Mouse (Mus musculus): ENCODE measurements around the gene Ndufc1. TPM values are rescaled to one million over a fixed set of nuclear protein-coding genes. Genes with fewer than 3 reads are reported as not detected.
"Not testable (repeated sequence)": the region's sequence is repeated elsewhere in the genome, so short reads cannot be mapped to it uniquely, and the experiment has no call there.

Ndufc1 gene
- total RNA-seq, 2 experiments from 2014 or later: 357 to 360 TPM

DNA sequence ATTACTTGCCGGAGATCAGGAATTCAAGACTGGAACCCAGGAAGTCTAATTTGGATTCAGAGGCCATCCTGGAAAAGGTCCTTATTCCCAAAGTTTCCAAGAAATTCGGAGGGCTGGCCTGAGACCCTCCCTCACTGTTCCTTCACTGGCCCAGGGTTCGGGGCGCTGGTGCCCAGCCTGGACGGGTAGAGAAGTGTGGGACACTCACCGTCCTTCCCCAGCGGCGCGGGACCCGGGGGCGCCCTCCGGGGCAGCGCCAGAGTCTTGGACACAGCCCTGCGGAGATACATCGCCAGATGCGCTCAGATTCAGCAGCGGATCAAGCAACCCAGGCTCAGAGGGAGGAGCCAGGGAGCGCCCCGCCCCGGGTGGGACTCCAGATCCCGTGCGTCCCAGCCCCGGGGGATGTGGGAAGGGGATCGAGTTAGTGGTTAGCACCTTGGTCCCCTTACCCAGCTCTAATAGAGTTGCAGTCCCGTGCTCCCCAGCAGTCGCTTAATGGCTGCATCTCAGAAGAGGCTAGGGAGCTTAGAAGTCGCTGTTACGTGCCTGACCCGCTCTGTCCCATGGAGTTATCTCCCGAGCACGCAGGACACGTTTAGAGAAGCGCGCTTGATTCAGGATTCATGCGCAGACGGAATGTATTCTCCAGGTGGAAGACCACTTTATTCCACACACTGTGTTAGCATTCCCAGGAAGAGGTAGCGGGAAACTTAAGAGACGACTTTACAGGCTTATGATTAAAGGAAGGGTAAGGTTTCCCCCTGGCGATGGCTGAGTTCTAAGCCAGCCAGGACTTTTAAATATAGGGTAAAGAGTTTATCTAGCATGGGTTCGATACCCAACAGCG is 12.3 kb downstream of the Ndufc1 start, which contains the start of gene Mgarp:
TSS of gene Mgarp (minus strand) at position 520 of the 850 bp plus-strand sequence.
- peak in 1 of 2 experiments; percentile 6 for DNase-seq (ENCODE audit: low spot score in 2 of 2)

DNA sequence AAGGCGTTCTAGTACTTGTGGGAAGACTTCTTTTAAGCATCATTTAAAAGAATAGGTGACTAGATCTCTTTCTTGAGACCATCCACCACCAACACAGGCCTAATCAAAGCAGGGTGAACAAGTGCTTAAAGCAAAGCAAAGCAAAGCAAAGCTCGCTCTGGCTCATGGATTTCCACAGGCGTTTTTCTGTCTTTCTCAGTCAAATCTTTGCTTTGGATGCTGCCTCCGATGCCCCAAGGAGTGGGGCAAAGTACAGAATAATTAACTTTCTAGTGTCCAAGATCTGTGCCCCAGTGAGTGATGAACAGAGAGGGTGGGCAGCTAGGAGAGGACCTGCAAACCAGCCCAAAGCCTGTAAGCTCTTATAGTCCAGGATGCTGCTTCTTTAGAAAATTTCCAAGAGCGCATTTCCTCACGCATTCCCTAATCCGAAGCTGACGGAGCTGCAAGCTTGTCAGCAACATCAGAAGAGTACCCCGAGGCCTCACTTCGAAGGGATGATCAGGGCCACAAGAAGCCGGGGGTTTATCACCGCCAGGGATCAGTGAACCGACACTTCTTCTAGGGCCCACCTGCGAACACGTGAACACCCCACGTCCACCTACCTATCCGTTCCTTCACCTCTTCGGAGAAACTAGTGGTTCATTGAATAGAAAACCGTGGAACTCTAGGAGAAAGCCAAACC is 13.2 kb downstream of the Ndufc1 start:
- DNase-seq (ENCODE audit: low spot score in 2 of 2): no peak

DNA sequence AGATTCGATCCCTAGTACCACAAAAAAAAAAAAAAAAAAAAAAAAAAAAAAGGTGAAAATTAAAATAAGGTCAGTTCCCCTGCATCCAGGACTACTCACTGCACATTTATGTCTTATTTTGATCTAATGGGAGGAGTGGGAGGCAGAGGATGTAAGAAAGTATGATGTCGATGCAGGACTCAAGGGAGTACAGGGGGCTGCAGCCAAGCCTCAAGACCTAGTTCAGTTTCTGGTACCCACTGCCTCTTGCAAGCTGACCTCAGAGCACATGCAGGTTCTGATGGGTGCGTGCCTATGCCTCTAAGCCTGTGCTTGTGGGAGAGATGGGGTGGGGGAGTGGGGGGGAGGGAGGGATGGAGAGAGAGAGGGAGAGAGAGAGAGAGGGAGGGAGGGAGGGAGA is 13.9 kb downstream of the Ndufc1 start:
- DNase-seq (ENCODE audit: low spot score in 2 of 2): no peak

DNA sequence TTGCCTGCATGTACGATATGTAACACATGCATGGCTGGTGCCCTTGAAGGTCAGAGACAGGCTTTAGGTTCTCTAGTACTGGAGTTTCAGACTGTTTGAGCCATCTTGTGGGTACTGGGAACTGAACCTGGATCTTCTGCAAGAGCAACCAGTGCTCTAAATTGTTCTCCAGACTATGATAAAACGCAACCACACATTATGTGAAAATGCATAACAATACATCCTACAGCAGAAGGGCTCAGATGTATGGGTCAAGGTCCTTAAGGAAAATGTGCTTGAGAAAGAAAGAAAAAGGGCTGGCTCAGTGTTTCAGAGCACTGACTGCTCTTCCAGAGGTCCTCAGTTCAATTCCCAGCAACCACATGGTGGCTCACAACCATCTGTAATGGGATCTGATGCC is 15.1 kb downstream of the Ndufc1 start:
- no peak for DNase-seq (ENCODE audit: low spot score in 2 of 2)

GRCm38 (mm10) chr3:51393018-51393417 is 15.8 kb downstream of the Ndufc1 start:
- not testable (repeated sequence) for DNase-seq (ENCODE audit: low spot score in 2 of 2)

- DNase-seq (ENCODE audit: low spot score in 2 of 2): no peak
Measured at GRCm38 (mm10) chr3:51391591-51391990, 17.2 kb downstream of the Ndufc1 start.

GRCm38 (mm10) chr3:51391095-51391494 is 17.7 kb downstream of the Ndufc1 start:
- DNase-seq (ENCODE audit: low spot score in 2 of 2): no peak

DNA sequence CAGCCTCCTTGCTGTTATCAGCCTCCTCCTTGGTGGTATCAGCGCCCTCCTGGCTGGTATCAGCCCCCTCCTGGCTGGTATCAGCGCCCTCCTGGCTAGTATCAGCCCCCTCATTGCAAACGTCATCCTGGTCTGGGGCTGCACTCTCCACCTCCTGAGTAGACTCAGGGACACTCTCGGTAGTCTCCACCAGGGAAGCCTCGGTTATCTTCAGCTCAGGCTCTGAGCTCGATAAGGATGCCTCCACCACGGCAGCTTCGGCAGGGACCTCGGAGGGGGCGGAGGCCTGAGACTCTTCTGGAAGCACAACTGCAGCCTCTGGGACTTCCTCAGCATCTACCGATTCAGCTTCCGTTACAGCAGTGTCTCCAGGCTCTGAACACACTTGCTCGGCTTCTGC is 19.9 kb downstream of the Ndufc1 start:
- no peak for DNase-seq (ENCODE audit: low spot score in 2 of 2)

DNA sequence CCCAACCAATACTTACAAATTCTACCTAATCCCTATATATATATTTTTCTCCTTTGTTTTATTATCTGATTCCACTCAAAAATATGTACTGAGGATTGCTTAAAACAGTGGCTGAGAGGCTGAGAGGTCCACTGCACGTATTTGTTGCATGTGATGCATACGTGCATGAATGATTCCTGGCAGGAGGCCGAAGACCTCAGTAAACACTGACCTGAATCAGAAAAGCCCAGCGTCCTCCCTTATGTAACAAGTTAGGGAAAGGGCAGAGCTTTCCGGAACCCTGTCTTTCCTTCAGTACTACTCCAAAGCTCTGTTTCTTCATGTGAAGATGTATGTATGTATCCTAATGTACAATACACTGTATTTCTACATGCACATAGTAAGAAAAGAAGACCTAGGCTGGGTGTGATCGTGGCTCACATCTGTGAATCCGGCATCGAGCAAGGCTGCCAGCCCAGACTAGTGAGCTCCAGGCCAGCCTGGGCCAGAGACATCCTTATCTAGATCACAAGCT is 20.9 kb downstream of the Ndufc1 start:
- DNase-seq (ENCODE audit: low spot score in 2 of 2): no peak

DNA sequence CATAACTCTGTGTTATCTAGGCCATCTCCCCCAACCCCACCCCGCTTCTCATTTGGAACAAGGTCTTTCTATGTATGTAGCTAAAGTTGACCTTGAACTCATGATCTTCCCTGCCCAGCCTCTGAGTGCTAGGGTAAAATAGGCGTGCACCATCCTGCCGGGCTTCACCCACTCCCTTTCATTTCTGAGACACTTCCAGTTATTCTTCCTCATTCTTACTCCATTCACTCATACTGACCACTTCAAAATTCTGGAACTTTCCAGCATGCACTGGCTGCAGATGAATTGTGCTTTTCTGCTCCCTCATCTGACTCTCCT is 21.7 kb downstream of the Ndufc1 start:
- no peak for DNase-seq (ENCODE audit: low spot score in 2 of 2)

DNA sequence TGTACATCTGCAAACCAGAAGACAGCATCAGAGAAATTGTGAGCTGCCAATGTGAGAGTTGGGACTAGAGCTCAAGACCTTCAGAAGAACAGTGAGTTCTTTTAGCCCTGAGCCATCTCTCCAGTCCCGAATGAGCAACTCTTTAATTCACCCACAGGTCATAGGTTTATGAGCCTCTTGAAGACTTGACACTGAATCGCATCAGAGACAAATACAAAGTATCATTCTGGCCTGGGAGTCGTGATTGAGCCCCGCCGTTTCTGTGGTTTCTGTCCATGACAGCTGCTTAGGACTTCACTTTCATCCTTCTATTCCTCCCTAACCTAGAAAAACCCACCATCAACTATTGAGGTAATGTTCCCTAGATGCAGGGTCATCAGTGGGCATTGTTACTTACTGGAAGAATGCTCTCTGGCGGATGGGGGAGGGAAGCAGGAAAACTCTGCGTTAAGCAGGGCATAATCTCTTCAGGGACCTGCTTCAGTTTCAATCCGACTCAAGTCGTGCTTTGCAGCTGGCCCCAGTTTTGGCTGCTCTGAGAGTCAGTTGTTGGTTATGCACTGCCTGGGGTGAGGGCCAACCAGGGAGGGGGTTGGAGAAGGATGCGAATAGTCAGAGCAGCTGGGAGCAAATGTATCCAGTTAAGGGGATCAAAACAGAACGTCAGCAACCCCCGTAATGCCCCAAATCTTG is 22.2 kb downstream of the Ndufc1 start:
- no peak for DNase-seq (ENCODE audit: low spot score in 2 of 2)

- no peak for DNase-seq (ENCODE audit: low spot score in 2 of 2)
Measured at GRCm38 (mm10) chr3:51383409-51383808, 25.4 kb downstream of the Ndufc1 start.

DNA sequence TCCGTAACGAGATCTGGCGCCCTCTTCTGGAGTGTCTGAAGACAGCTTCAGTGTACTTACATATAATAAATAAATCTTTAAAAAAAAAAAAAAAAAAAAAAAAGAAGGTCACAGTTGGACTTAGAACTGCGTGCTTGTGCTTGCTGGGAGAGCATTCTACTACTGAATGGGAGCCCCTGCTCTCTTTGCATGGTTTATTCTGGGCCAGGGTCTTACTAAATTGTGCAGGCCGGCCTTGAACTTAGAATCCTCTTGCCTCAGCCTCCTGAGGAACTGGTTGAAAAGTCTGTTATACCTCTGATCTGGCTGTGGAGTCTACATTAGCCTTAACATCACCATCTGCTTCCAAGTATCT is 28.2 kb downstream of the Ndufc1 start:
- no peak for DNase-seq (ENCODE audit: low spot score in 2 of 2)

DNA sequence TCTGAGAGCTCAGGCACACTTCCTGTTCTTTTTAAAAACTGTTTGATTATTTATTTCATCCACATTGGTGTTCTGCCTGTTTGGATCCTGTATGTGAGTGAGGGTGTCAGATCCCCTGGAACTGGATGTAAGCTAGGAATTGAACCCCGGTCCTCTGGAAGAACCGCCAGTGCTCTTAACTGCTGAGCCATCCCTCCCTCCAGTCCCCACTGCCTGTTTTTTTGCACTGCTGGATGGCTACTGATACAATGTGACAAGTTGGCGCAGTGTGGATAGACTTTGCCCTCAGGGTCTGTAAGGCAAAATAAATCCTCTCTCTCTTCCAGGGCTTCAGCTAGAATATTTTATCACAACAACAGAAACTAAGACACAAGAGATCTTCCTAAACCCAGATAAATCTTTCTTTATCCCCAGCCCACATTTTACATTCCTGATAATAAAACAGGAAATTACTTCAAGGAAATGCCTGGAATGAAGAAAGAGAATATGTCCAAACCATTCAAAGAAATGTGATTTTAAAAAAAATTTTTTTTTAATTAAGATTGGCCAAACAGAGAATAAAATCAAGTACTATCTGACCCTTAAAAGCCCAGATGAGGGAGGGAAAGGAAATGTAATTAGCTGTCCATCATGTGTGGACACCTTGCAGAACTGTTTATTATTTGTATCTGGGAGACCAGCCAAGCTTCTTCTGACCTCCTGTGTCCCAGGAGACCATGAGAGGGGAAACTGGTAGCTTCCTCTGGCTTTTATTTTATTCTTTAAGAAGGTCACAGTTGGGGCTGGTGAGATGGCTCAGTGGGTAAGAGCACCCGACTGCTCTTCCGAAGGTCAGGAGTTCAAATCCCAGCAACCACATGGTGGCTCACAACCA is 28.8 kb downstream of the Ndufc1 start:
- no peak for DNase-seq (ENCODE audit: low spot score in 2 of 2)

DNA sequence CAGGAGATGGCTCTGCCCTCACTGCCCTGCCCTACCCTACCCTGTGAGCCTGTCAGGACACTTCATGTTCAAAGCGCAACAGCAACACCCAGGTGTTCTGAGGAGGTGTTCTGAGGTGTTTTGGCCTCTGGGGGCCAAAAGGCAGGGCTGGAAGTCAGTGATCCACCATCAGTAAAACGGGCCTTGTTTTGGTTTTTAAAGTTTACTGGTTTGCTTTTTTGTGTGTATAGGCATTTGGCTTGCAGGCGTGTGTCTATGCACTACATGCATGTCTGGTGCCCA is 30.2 kb downstream of the Ndufc1 start:
- no peak for DNase-seq (ENCODE audit: low spot score in 2 of 2)

GRCm38 (mm10) chr3:51377878-51378664 is 30.7 kb downstream of the Ndufc1 start:
- peak in 1 of 2 experiments; percentile 27 for DNase-seq (ENCODE audit: low spot score in 2 of 2)

- peak in 1 of 2 experiments; percentile 50 for DNase-seq (ENCODE audit: low spot score in 2 of 2)
Measured at GRCm38 (mm10) chr3:51375307-51376265, 33.2 kb downstream of the Ndufc1 start.

- DNase-seq (ENCODE audit: low spot score in 2 of 2): no peak
Measured at GRCm38 (mm10) chr3:51373544-51373943, 35.2 kb downstream of the Ndufc1 start.

GRCm38 (mm10) chr3:51372883-51373282 is 35.9 kb downstream of the Ndufc1 start:
- DNase-seq (ENCODE audit: low spot score in 2 of 2): no peak

All from layer of hippocampus, postnatal 14 days (tissue).